Mouse (Mus musculus): Measurements from ENCODE around the gene Strip2. TPM values are rescaled to one million over a fixed set of nuclear protein-coding genes. Genes with fewer than 3 reads are reported as not detected.

Strip2 gene
- polyA plus RNA-seq, 1 experiment from 2014 or later = 0.87 TPM

DNA sequence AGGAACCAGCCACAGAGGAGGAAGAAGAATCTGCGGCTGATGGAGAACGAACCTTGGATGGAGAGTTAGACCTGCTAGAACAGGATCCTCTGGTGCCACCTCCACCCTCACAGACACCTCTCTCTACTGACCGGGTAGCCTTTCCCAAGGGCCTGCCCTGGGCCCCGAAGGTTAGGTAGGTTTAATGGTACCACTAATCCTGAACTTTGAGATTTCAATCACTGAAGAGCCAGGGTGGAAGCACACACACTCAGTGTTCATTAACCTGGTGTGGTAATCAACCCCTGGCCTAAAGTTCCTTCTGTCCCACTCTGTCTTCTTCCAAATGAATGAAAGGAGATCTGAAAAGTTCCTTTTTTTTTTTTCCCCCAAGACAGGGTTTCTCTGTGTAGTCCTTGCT, 14.4 kb downstream of the Strip2 start:
- Histone ChIP-seq H3K27ac (no peak overlapping the region), H3K9ac (no peak overlapping the region), H3K4me2 (replicated peaks) (no peak overlapping the region), H3K36me3 (no peaks in the 10 kb centered on the region), H3K4me3 (no peak overlapping the region), H3K27me3 (replicated peaks) (no peaks in the 10 kb centered on the region), H3K9me3 (no peaks in the 10 kb centered on the region), H3K4me1 (no peaks in the 10 kb centered on the region)
- ATAC-seq (ENCODE audit: low FRiP score, low read depth) = no peak
- 91% methylated on average over 4 of the region's 4 CpGs for WGBS

DNA sequence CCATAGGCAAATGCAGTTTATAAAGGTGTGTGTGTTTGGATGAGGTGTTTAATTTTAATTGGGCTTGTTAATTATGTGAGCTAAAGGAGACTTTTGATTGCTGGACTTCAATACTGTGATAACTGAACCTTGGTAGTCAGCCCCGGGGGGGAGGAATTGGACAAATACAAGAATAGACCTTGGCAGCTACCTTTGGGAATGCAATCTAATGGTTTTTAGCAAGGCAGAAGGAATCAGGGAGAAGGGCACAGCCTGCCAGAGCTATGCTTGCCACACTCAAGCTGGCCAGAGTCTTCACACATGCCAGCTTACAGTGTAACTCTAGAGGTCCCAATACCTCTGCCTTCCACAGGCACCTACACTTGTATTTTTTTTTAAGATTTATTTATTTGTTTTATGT, 18.9 kb downstream of the Strip2 start:
- H3K9me3 ChIP-seq = no peaks in the 10 kb centered on the region
- no peaks in the 10 kb centered on the region for H3K27me3 ChIP-seq (replicated peaks)
- no peak for ATAC-seq (ENCODE audit: low FRiP score, low read depth)
- H3K36me3 ChIP-seq = no peaks in the 10 kb centered on the region
- H3K9ac ChIP-seq = no peak overlapping the region
- no peak overlapping the region for H3K4me2 ChIP-seq (replicated peaks)
- H3K4me3 ChIP-seq = no peak overlapping the region
- 97% methylated on average over 1 of the region's 1 CpGs for WGBS
- no peak overlapping the region for H3K27ac ChIP-seq
- H3K4me1 ChIP-seq = no peaks in the 10 kb centered on the region

DNA sequence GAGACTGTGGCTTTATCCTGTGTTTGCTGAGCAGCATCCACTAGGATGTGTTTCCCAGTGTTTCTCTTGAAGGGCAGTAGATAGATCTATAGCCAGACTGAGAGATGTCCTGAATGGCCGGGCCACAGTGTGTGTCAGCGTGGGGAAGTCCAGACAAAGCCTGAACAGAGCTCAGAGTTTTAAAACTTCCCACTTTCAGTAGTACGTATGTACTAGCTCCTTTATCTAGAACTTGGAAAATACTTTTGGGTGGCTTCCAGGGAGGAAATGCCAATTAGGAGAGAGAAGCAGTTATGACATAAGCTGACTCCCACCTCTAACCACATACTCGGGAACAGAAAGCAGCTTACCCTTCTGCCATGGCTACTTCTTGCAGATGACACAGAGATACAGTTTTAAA, 23.6 kb downstream of the Strip2 start:
- Histone ChIP-seq H3K9ac (no peak overlapping the region), H3K4me1 (no peaks in the 10 kb centered on the region), H3K27me3 (replicated peaks) (no peaks in the 10 kb centered on the region), H3K4me3 (no peak overlapping the region), H3K36me3 (no peaks in the 10 kb centered on the region), H3K9me3 (no peaks in the 10 kb centered on the region), H3K27ac (no peak overlapping the region), H3K4me2 (replicated peaks) (no peak overlapping the region)
- WGBS = 88% methylated on average over 4 of the region's 4 CpGs
- ATAC-seq (ENCODE audit: low FRiP score, low read depth) = no peak

DNA sequence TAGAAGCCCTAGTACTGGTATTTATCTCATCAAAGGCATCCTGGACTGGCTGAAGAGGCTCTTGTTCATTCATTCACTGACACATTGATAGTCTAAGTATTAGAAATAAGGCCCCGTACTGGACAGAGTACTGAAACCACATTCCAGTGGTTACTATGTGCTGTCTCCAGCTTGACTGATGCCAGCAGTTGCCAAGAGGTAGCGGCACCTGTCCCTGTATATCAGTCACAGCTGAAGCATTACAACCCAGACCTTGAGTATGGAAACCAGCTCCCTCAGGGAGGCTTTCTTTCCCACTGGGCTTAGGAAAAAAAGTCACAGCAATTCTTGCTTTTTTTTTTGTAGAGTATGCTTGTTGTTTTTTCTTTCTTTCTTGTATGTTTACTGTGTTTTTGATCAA, 24.2 kb downstream of the Strip2 start:
- no peak overlapping the region for H3K4me2 ChIP-seq (replicated peaks)

DNA sequence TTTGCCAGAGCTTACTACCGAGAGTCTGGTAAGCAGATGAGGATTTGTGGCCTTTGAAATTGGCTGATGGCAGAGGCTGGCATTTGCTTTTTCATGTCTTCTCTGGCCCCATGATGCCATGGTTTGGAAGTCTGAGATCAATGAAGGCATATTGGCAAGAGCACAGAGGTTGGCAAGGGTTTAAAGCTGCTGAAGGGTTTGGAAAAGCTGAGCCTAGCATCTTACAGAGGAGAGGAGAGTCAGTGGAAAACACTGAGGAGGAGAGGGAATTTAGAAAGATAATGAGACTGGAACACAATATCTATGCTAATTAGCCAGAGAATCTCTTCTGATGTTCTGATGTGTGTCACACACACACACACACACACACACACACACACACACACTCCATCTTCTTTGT, 27.7 kb downstream of the Strip2 start:
- no peaks in the 10 kb centered on the region for H3K27me3 ChIP-seq (replicated peaks)
- no peaks in the 10 kb centered on the region for H3K4me1 ChIP-seq
- no peaks in the 10 kb centered on the region for H3K36me3 ChIP-seq
- no peak overlapping the region for H3K4me3 ChIP-seq
- 83% methylated on average over 1 of the region's 1 CpGs for WGBS
- no peak for ATAC-seq (ENCODE audit: low FRiP score, low read depth)
- no peak overlapping the region for H3K9ac ChIP-seq
- H3K4me2 ChIP-seq (replicated peaks) = no peak overlapping the region
- no peaks in the 10 kb centered on the region for H3K9me3 ChIP-seq
- H3K27ac ChIP-seq = no peak overlapping the region

More for the DNA sequence above, 24.2 kb downstream of the Strip2 start:
- Histone ChIP-seq H3K27me3 (replicated peaks) (no peaks in the 10 kb centered on the region), H3K4me1 (no peaks in the 10 kb centered on the region), H3K9ac (no peak overlapping the region), H3K4me3 (no peak overlapping the region), H3K9me3 (no peaks in the 10 kb centered on the region), H3K27ac (no peak overlapping the region), H3K36me3 (no peaks in the 10 kb centered on the region)
- 83% methylated on average over 2 of the region's 2 CpGs for WGBS
- no peak for ATAC-seq (ENCODE audit: low FRiP score, low read depth)

DNA sequence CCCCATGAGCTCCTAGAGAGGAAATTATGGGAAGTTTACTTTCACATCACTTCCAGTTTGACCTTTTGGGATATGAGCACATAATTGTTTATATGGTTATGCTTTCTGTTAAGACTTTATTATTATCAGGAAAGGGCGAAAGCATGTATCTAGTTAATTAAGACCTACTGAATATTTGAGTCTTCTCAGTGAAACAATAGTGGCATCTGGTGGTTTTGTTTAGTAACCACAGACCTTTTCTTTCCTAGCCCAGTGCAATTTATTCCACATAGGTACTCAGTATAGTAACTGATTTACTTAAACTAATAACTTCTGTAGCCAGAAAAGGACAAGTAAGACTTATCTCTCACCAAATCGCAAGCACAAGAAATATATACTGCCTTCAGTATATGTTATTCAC, 29.8 kb downstream of the Strip2 start:
- ATAC-seq (ENCODE audit: low FRiP score, low read depth) = no peak
- Histone ChIP-seq H3K9ac (no peak overlapping the region), H3K27me3 (replicated peaks) (no peaks in the 10 kb centered on the region), H3K4me2 (replicated peaks) (no peak overlapping the region), H3K9me3 (no peaks in the 10 kb centered on the region), H3K27ac (no peak overlapping the region), H3K36me3 (no peaks in the 10 kb centered on the region), H3K4me3 (no peak overlapping the region), H3K4me1 (no peaks in the 10 kb centered on the region)
- WGBS = 89% methylated on average over 2 of the region's 2 CpGs

DNA sequence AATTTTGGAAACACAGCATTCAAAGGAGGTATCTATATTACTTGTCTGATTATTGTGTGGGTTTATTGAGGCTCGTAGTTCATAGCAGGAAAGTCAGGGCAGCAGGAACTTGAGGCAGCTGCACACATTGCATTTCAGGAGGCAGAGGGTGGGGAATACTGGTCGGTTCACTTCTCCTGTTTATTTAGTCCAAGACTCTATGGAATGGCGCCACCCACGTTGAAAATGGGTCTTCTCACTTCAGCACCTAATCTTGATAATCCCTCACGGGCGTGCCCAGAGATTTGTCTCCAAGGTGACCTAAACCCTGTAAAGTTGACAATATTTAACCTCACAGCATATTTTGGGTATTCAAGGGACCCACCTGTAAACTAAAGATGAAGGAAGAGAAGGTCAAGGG, 31.0 kb downstream of the Strip2 start:
- no peak overlapping the region for H3K4me3 ChIP-seq
- no peak overlapping the region for H3K27ac ChIP-seq
- H3K4me1 ChIP-seq = no peaks in the 10 kb centered on the region
- no peak overlapping the region for H3K9ac ChIP-seq
- H3K27me3 ChIP-seq (replicated peaks) = no peaks in the 10 kb centered on the region
- H3K36me3 ChIP-seq = no peaks in the 10 kb centered on the region
- H3K9me3 ChIP-seq = no peaks in the 10 kb centered on the region
- WGBS = 81% methylated on average over 6 of the region's 6 CpGs
- ATAC-seq (ENCODE audit: low FRiP score, low read depth) = no peak
- H3K4me2 ChIP-seq (replicated peaks) = no peak overlapping the region

DNA sequence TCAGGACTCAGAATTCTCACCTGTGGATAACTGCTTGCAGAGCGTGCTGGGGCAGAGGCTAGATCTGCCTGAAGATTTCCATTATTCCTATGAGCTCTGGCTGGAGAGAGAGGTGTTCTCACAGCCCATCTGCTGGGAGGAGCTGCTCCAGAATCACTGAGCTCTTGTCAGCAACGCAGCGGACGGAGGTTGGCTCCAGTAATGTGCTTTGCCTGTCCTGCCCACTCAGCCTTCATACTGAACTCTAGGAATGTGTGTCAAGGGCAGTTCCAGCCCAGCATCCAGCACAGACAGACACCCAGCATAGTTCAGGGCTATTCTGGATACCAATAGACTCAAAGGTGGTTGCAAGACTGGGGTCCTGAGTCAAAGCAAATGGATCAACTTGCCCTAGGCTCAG, 39.9 kb downstream of the Strip2 start:
- no peaks in the 10 kb centered on the region for H3K9me3 ChIP-seq
- H3K36me3 ChIP-seq = no peaks in the 10 kb centered on the region
- H3K4me1 ChIP-seq = no peaks in the 10 kb centered on the region
- ATAC-seq (ENCODE audit: low FRiP score, low read depth) = no peak
- H3K9ac ChIP-seq = no peak overlapping the region
- no peak overlapping the region for H3K27ac ChIP-seq
- WGBS = 93% methylated on average over 4 of the region's 4 CpGs
- H3K4me2 ChIP-seq (replicated peaks) = no peak overlapping the region
- no peak overlapping the region for H3K4me3 ChIP-seq
- no peaks in the 10 kb centered on the region for H3K27me3 ChIP-seq (replicated peaks)

DNA sequence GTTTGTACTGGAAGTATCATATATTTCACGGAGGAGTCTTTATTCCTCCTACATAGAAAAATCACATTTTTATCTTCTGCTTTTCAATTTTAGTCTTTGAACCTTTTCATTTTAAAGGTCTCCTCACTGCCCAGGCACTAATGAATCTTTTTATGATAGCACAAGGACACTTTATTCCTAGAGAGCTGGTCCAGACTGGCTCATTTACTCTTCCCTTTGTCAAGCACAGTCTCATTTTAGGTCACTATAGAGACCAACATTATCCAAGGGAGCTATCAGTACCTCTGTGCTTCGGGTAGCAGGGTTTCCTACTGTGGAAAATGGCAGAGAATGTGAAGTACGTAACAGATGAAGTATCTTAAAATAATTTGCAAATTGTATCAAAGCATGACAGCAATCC, 41.9 kb downstream of the Strip2 start:
- Histone ChIP-seq H3K4me2 (replicated peaks) (no peak overlapping the region), H3K4me1 (no peaks in the 10 kb centered on the region), H3K27ac (no peak overlapping the region), H3K27me3 (replicated peaks) (no peaks in the 10 kb centered on the region), H3K9me3 (no peaks in the 10 kb centered on the region), H3K4me3 (no peak overlapping the region), H3K36me3 (no peaks in the 10 kb centered on the region), H3K9ac (no peak overlapping the region)
- WGBS = 78% methylated on average over 3 of the region's 3 CpGs
- ATAC-seq (ENCODE audit: low FRiP score, low read depth) = no peak

DNA sequence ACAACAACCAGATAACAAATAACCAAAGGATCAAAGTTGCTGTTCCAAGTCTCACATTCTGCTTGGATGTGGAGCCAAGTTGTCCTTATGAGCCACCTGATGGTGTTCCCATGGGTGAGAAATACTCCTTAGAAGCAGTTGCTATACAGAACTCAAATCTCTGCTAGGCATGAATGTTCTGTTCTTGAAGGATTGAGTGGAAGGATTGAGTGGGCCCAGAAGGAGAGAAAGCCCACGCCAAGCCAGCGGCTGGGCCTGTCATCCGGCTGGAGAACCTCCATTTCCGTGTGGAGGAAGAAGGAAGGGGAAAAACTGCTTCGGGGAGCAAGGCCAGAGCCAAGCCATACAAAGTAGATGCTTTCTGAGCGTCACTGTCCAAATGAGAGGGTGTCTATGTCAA, 44.3 kb downstream of the Strip2 start:
- Histone ChIP-seq H3K27me3 (replicated peaks) (no peaks in the 10 kb centered on the region), H3K4me1 (no peaks in the 10 kb centered on the region), H3K36me3 (no peaks in the 10 kb centered on the region), H3K4me3 (no peak overlapping the region), H3K9me3 (no peaks in the 10 kb centered on the region), H3K4me2 (replicated peaks) (no peak overlapping the region), H3K9ac (no peak overlapping the region), H3K27ac (no peak overlapping the region)
- 92% methylated on average over 6 of the region's 6 CpGs for WGBS
- ATAC-seq (ENCODE audit: low FRiP score, low read depth) = no peak

DNA sequence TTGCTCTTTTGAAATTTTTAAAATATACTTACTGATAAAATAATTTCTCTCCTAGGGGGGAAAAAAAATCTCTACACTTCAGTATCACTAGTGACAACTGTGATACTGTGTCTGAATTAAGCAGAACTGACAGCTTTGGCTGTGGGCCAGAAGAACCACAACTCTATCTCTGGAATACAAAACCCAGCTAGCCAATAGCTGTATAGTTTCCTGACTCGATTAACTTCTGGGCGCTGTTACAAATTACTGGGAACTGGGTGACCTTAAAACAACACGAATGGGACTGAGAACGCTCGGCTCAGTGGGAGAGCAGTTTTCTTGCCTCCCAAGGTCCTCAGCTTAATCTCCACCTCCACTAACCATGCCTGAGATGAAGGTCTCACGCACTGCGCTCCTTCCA, 51.1 kb downstream of the Strip2 start:
- Histone ChIP-seq H3K9me3 (no peaks in the 10 kb centered on the region), H3K4me1 (no peaks in the 10 kb centered on the region), H3K27me3 (replicated peaks) (no peaks in the 10 kb centered on the region), H3K36me3 (no peaks in the 10 kb centered on the region), H3K9ac (no peak overlapping the region), H3K4me2 (replicated peaks) (no peak overlapping the region), H3K27ac (no peak overlapping the region), H3K4me3 (no peak overlapping the region)
- 82% methylated on average over 7 of the region's 7 CpGs for WGBS
- no peak for ATAC-seq (ENCODE audit: low FRiP score, low read depth)

DNA sequence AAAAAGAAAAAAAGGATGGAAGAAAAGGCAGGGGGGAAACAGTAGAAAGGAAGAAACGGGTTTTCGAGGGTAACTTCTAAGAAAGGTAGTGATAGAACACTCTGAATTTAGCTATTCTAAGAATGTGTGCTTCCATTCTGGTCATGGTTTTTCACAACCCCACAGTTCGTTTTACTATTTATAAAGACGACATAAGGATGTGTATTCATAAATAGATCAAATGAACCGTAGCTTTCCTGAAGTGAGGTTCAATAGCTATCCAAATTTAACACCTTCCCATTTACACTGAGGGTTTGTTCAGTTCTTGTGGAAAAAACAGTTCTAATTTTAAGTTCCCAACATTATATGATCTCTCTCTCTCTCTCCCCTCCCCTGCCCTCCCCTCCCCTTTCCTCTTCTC, 56.5 kb downstream of the Strip2 start:
- Histone ChIP-seq H3K27me3 (replicated peaks) (no peaks in the 10 kb centered on the region), H3K4me2 (replicated peaks) (no peak overlapping the region), H3K9me3 (no peaks in the 10 kb centered on the region), H3K27ac (no peak overlapping the region), H3K4me3 (no peak overlapping the region), H3K36me3 (no peaks in the 10 kb centered on the region), H3K4me1 (no peaks in the 10 kb centered on the region), H3K9ac (no peak overlapping the region)
- no peak for ATAC-seq (ENCODE audit: low FRiP score, low read depth)
- WGBS = 87% methylated on average over 5 of the region's 5 CpGs

DNA sequence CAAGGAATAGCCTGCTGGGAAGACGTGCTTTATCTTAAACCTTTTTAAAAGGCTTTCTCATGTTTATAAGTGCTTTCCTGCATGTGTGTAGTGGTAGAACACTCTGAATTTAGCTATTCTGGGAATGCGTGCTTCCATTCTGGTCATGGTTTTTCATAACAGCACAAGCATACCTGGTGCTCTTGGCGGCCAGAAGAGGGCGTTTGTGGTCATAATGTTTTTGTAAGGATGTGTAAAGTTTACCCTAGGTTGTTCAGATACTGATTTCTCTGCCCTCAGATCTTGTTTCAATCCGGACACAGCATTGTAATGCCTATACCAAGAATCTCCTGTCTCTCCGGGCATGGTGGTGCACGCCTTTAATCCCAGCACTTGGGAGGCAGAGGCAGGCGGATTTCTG, 58.0 kb downstream of the Strip2 start:
- Histone ChIP-seq H3K36me3 (no peaks in the 10 kb centered on the region), H3K4me1 (no peaks in the 10 kb centered on the region), H3K9me3 (no peaks in the 10 kb centered on the region), H3K27me3 (replicated peaks) (no peaks in the 10 kb centered on the region), H3K4me2 (replicated peaks) (no peak overlapping the region), H3K4me3 (no peak overlapping the region), H3K27ac (no peak overlapping the region), H3K9ac (no peak overlapping the region)
- ATAC-seq (ENCODE audit: low FRiP score, low read depth) = no peak
- 70% methylated on average over 8 of the region's 8 CpGs for WGBS

DNA sequence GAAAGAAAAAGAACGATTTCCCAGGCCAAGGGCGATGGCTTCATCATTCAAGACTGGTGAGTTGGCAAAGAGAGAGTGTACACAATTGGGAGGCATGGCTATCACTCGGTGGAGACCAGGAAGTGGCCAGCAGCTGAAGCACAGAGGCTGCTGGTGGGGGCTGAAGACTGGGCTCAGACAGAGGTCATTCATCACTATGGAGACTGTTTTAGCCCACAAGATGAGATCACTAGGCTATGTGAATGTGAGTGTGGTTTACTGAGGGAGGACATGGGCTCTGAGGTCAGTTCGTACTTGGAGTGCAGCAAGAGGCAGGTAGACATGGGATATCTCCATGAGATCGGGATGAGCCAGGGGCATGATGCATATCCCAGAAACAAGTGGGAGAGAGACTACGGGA, 63.6 kb downstream of the Strip2 start:
- 90% methylated on average over 6 of the region's 6 CpGs for WGBS

More for the DNA sequence above, 63.6 kb downstream of the Strip2 start:
- H3K4me3 ChIP-seq = no peak overlapping the region
- H3K4me2 ChIP-seq (replicated peaks) = no peak overlapping the region
- no peaks in the 10 kb centered on the region for H3K36me3 ChIP-seq
- H3K27ac ChIP-seq = no peak overlapping the region
- H3K4me1 ChIP-seq = no peaks in the 10 kb centered on the region
- ATAC-seq (ENCODE audit: low FRiP score, low read depth) = no peak
- no peak overlapping the region for H3K9ac ChIP-seq
- H3K9me3 ChIP-seq = no peaks in the 10 kb centered on the region
- H3K27me3 ChIP-seq (replicated peaks) = no peaks in the 10 kb centered on the region
